Mouse (Mus musculus) MEL (cell line): ENCODE measurements around the gene Rbfox3. TPM values are rescaled to one million over a fixed set of nuclear protein-coding genes. Genes with fewer than 3 reads are reported as not detected.
A peak's percentile ranks its signal among the peaks of the same experiment; 100 is the strongest.
"Not testable (repeated sequence)": the region's sequence is repeated elsewhere in the genome, so short reads cannot be mapped to it uniquely, and the experiment has no call there.

Experiments used
- DNase-seq: peaks from one replicate; pipeline ENCODE4 v3.0.0; 2011; ENCODE audit warnings: low read depth, low spot score
- H3K27ac ChIP-seq: 2 replicates; pipeline ENCODE4 v1.5.1; 2012; ENCODE audit warnings: low read depth, mild to moderate bottlenecking, control low read depth, low read length, moderate library complexity; ENCODE audit not compliant: control insufficient read depth
- H3K27me3 ChIP-seq, 2 experiments: fragments of 150-350 bp in 1 of 2; sonication (generic) in 1 of 2; 2 replicates each; pipeline ENCODE4 v1.6.1; 2012; ENCODE audit warnings: low read length in 2 of 2, mild to moderate bottlenecking in 2 of 2, improper control_type of control experiment in 1 of 2, moderate library complexity in 1 of 2; ENCODE audit not compliant: insufficient read depth in 2 of 2, control insufficient read depth in 1 of 2
- H3K36me3 ChIP-seq, 2 experiments: 2 replicates each; pipeline ENCODE4 v1.6.1; 2012 to 2014; ENCODE audit warnings: low read length in 2 of 2, improper control_type of control experiment in 1 of 2, inconsistent platforms in 1 of 2, mild to moderate bottlenecking in 1 of 2; ENCODE audit not compliant: insufficient read depth in 2 of 2, control insufficient read depth in 1 of 2
- H3K4me1 ChIP-seq, 2 experiments: fragments of 150-350 bp in 1 of 2; sonication (generic) in 1 of 2; 2 replicates each; pipeline ENCODE4 v1.6.1; 2012; ENCODE audit warnings: low read length in 2 of 2, improper control_type of control experiment in 1 of 2, mild to moderate bottlenecking in 1 of 2; ENCODE audit not compliant: insufficient read depth in 2 of 2, control insufficient read depth in 1 of 2
- H3K4me3 ChIP-seq, 2 experiments: fragments of 150-350 bp in 1 of 2; sonication (generic) in 1 of 2; 2 replicates each; pipeline ENCODE4 v1.5.1; 2012; ENCODE audit warnings: low read depth in 2 of 2, low read length in 2 of 2, mild to moderate bottlenecking in 2 of 2, moderate library complexity in 2 of 2, control low read depth in 1 of 2, improper control_type of control experiment in 1 of 2; ENCODE audit not compliant: control insufficient read depth in 1 of 2, insufficient read depth in 1 of 2
- H3K79me2 ChIP-seq: 2 replicates; pipeline ENCODE4 v1.6.1; 2012; ENCODE audit warnings: mild to moderate bottlenecking, low read length, moderate library complexity; ENCODE audit not compliant: control insufficient read depth, poor library complexity, insufficient read depth
- H3K9ac ChIP-seq: 2 replicates; pipeline ENCODE4 v1.6.1; 2012; ENCODE audit warnings: low read depth, mild to moderate bottlenecking, control low read depth, low read length, moderate library complexity; ENCODE audit not compliant: control insufficient read depth, poor library complexity, severe bottlenecking
- H3K9me3 ChIP-seq: fragments of 150-350 bp; sonication (generic); replicated peaks from 2 replicates; pipeline ENCODE4 v1.6.1; 2012; ENCODE audit warnings: mild to moderate bottlenecking, low read length, improper control_type of control experiment, moderate library complexity; ENCODE audit not compliant: insufficient read depth
- BHLHE40 ChIP-seq: IDR thresholded peaks from 2 replicates; pipeline ENCODE4 v1.6.1; 2012; ENCODE audit warnings: low read depth, mild to moderate bottlenecking, inconsistent platforms, low read length, improper control_type of control experiment, borderline replicate concordance
- CHD1 ChIP-seq: IDR thresholded peaks from 2 replicates; pipeline ENCODE4 v1.6.1; 2012; ENCODE audit warnings: low read depth, mild to moderate bottlenecking, inconsistent platforms, low read length, improper control_type of control experiment
- CTCF ChIP-seq, 3 experiments: IDR thresholded peaks in 2 of 3; conservative IDR thresholded peaks in 1 of 3; 2 replicates each; pipeline ENCODE4 v1.5.1; 2011 to 2012; ENCODE audit warnings: low read length in 3 of 3, low read depth in 2 of 3, mild to moderate bottlenecking in 2 of 3, improper control_type of control experiment in 1 of 3, inconsistent platforms in 1 of 3, mixed read lengths in 1 of 3, moderate library complexity in 1 of 3; ENCODE audit not compliant: control insufficient read depth in 1 of 3, insufficient read depth in 1 of 3, poor library complexity in 1 of 3, severe bottlenecking in 1 of 3
- E2F4 ChIP-seq: IDR thresholded peaks from 2 replicates; pipeline ENCODE4 v1.6.1; 2011; ENCODE audit warnings: low read depth, low read length, improper control_type of control experiment, borderline replicate concordance
- EP300 ChIP-seq, 2 experiments: IDR thresholded peaks; 2 replicates each; pipeline ENCODE4 v1.6.1; 2011; ENCODE audit warnings: improper control_type of control experiment in 2 of 2, low read length in 2 of 2, low read depth in 1 of 2, mild to moderate bottlenecking in 1 of 2
- ETS1 ChIP-seq: IDR thresholded peaks from 2 replicates; pipeline ENCODE4 v1.6.1; 2012; ENCODE audit warnings: low read depth, mild to moderate bottlenecking, inconsistent platforms, low read length, improper control_type of control experiment, moderate library complexity
- MAX ChIP-seq: IDR thresholded peaks from 2 replicates; pipeline ENCODE4 v1.6.1; 2011; ENCODE audit warnings: low read length, improper control_type of control experiment
- MAZ ChIP-seq: IDR thresholded peaks from 2 replicates; pipeline ENCODE4 v1.6.1; 2012; ENCODE audit warnings: low read depth, mild to moderate bottlenecking, inconsistent platforms, low read length, improper control_type of control experiment
- MYB ChIP-seq: IDR thresholded peaks from 2 replicates; pipeline ENCODE4 v1.6.1; 2011; ENCODE audit warnings: mild to moderate bottlenecking, low read depth, low read length, improper control_type of control experiment
- POLR2A ChIP-seq, 2 experiments: IDR thresholded peaks; 2 replicates each; pipeline ENCODE4 v1.6.1; 2011 to 2012; ENCODE audit warnings: low read length in 2 of 2, mild to moderate bottlenecking in 2 of 2, control low read depth in 1 of 2, improper control_type of control experiment in 1 of 2, low read depth in 1 of 2, moderate library complexity in 1 of 2; ENCODE audit not compliant: control insufficient read depth in 1 of 2, insufficient read depth in 1 of 2, poor library complexity in 1 of 2
- POLR2AphosphoS2 ChIP-seq: IDR thresholded peaks from 2 replicates; pipeline ENCODE4 v1.6.1; 2011; ENCODE audit warnings: low read length, improper control_type of control experiment
- POLR2AphosphoS5 ChIP-seq: IDR thresholded peaks from 2 replicates; pipeline ENCODE4 v1.6.1; 2012; ENCODE audit warnings: low read depth, borderline replicate concordance, mild to moderate bottlenecking, inconsistent platforms, low read length, moderate library complexity, mixed read lengths
- RAD21 ChIP-seq: IDR thresholded peaks from 2 replicates; pipeline ENCODE4 v1.6.1; 2011; ENCODE audit warnings: mild to moderate bottlenecking, low read depth, low read length, improper control_type of control experiment
- RCOR1 ChIP-seq: IDR thresholded peaks from 2 replicates; pipeline ENCODE4 v1.6.1; 2012; ENCODE audit warnings: low read depth, mild to moderate bottlenecking, inconsistent platforms, low read length, improper control_type of control experiment
- SIN3A ChIP-seq: IDR thresholded peaks from 2 replicates; pipeline ENCODE4 v1.6.1; 2012; ENCODE audit warnings: low read length, improper control_type of control experiment, inconsistent platforms
- SMC3 ChIP-seq: IDR thresholded peaks from 2 replicates; pipeline ENCODE4 v1.6.1; 2011; ENCODE audit warnings: low read depth, low read length, improper control_type of control experiment
- TAL1 ChIP-seq: IDR thresholded peaks from 2 replicates; pipeline ENCODE4 v1.6.1; 2012; ENCODE audit warnings: mild to moderate bottlenecking, inconsistent platforms, low read length, moderate library complexity, mixed read lengths
- TBP ChIP-seq: IDR thresholded peaks from 2 replicates; pipeline ENCODE4 v1.8.0; 2011; ENCODE audit warnings: low read depth, low read length, improper control_type of control experiment
- UBTF ChIP-seq: IDR thresholded peaks from 2 replicates; pipeline ENCODE4 v1.6.1; 2012; ENCODE audit warnings: low read depth, mild to moderate bottlenecking, inconsistent platforms, low read length, improper control_type of control experiment, moderate library complexity, borderline replicate concordance; ENCODE audit not compliant: insufficient read depth
- USF1 ChIP-seq: IDR thresholded peaks from 2 replicates; pipeline ENCODE4 v1.6.1; 2014; ENCODE audit warnings: low read depth, mild to moderate bottlenecking, inconsistent platforms, low read length, improper control_type of control experiment, moderate library complexity
- ZKSCAN1 ChIP-seq: IDR thresholded peaks from 2 replicates; pipeline ENCODE4 v1.6.1; 2012; ENCODE audit warnings: low read depth, mild to moderate bottlenecking, inconsistent platforms, low read length, improper control_type of control experiment, moderate library complexity
- ZNF384 ChIP-seq: IDR thresholded peaks from 2 replicates; pipeline ENCODE4 v1.6.1; 2012; ENCODE audit warnings: low read depth, mild to moderate bottlenecking, inconsistent platforms, low read length, improper control_type of control experiment
- polyA plus RNA-seq, 2 experiments: library from polyadenylated mRNA; stranded (reverse) in 1 of 2; unstranded in 1 of 2; fragments of >175 nt in 1 of 2; fragments of >200 nt in 1 of 2; gene quantifications; 2 replicates each; pipeline versions ENCODE4 v1.2.1 to v1.2.4; 2012; ENCODE audit warnings: low replicate concordance in 2 of 2, low read depth in 1 of 2; ENCODE audit not compliant: insufficient read length in 2 of 2, insufficient read depth in 1 of 2, missing spikeins in 1 of 2
- total RNA-seq: library from RNA; depleted of rRNA; stranded (reverse); fragments of 300-350 nt; gene quantifications from 2 replicates; pipeline ENCODE4 v1.2.3, GENCODE M21; 2012

Rbfox3 gene
- total and polyA plus RNA-seq, 3 experiments, result not detected

- Histone ChIP-seq H3K27ac (no peak overlapping the region), H3K9me3 (no peaks in the 10 kb centered on the region), H3K4me1 (no peaks in the 10 kb centered on the region), H3K9ac (no peak overlapping the region), H3K4me3 (no peak overlapping the region), H3K36me3 (no peaks in the 10 kb centered on the region), H3K79me2 (no peaks in the 10 kb centered on the region), H3K27me3 (no peaks in the 10 kb centered on the region)
- no peak for TF ChIP-seq RCOR1
- no peak for TF ChIP-seq TAL1
- no peak for TF ChIP-seq MAZ
- TF ChIP-seq SIN3A, result no peak
- no peak for TF ChIP-seq MYB
- TF ChIP-seq ZNF384, result no peak
- no peak for TF ChIP-seq EP300 (IDR thresholded peaks at IDR 0.05; ENCODE audit: low read depth in 1 of 2, low read length in 2 of 2)
- TF ChIP-seq SMC3, result no peak
- TF ChIP-seq POLR2AphosphoS2, result no peak
- no peak for TF ChIP-seq USF1
- TF ChIP-seq POLR2AphosphoS5, result no peak
- TF ChIP-seq CHD1, result no peak
- TF ChIP-seq RAD21, result no peak
- no peak for TF ChIP-seq ZKSCAN1
- TF ChIP-seq MAX, result no peak
- no peak for DNase-seq
Observed at GRCm38 (mm10) chr11:118782677-118783076, 128.7 kb downstream of the Rbfox3 start.

GRCm38 (mm10) chr11:118775753-118776152 is 135.6 kb downstream of the Rbfox3 start:
- no peaks in the 10 kb centered on the region for H3K9me3 ChIP-seq
- H3K36me3 ChIP-seq, result no peaks in the 10 kb centered on the region
- H3K9ac ChIP-seq, result no peak overlapping the region
- H3K79me2 ChIP-seq, result no peaks in the 10 kb centered on the region
- H3K4me3 ChIP-seq, result no peak overlapping the region
- no peak overlapping the region for H3K27ac ChIP-seq
- peak; percentile 7 for DNase-seq
- no peaks in the 10 kb centered on the region for H3K4me1 ChIP-seq
- H3K27me3 ChIP-seq, result no peaks in the 10 kb centered on the region
- TF ChIP-seq CTCF (IDR thresholded peaks at IDR 0.05 in 2 of 3, conservative IDR thresholded peaks at IDR 0.05 in 1 of 3; ENCODE audit: control insufficient read depth in 1 of 3, insufficient read depth in 1 of 3, low read depth in 2 of 3, low read length in 3 of 3, poor library complexity in 1 of 3, severe bottlenecking in 1 of 3) (peak; percentile 23 to 48 (median 24); a peak in 4 of 6 replicates), E2F4 (no peak), POLR2A (IDR thresholded peaks at IDR 0.05; ENCODE audit: control insufficient read depth in 1 of 2, insufficient read depth in 1 of 2, low read depth in 1 of 2, low read length in 2 of 2, poor library complexity in 1 of 2) (no peak), BHLHE40 (no peak), ETS1 (no peak), TBP (no peak), UBTF (no peak)

- H3K9ac ChIP-seq, H3K9me3 ChIP-seq: not testable (repeated sequence)
Observed at GRCm38 (mm10) chr11:118774777-118775176, 136.6 kb downstream of the Rbfox3 start.

More at GRCm38 (mm10) chr11:118774777-118775176, 136.6 kb downstream of the Rbfox3 start:
- DNase-seq, H3K79me2 ChIP-seq, H3K27ac ChIP-seq, H3K36me3 ChIP-seq, H3K4me3 ChIP-seq, H3K27me3 ChIP-seq, H3K4me1 ChIP-seq: not testable (repeated sequence)
